Mouse (Mus musculus) left cerebral cortex, postnatal 14 days (tissue): ENCODE measurements around the gene Dnase1l2. TPM values are rescaled to one million over a fixed set of nuclear protein-coding genes. Genes with fewer than 3 reads are reported as not detected.
A peak's percentile ranks its signal among the peaks of the same experiment; 100 is the strongest.

Experiments used
- DNase-seq, 2 experiments: peaks; one replicate each; pipeline ENCODE4 v3.0.0; 2021 to 2022; ENCODE audit warnings: low spot score in 2 of 2, mixed read lengths in 1 of 2
- intact Hi-C: fragments of 180-260 bp; cut with DNase I; formaldehyde crosslinking; loops from one replicate; pipeline ENCODE4 v1.15.1; 2025
- total RNA-seq, 2 experiments: library from RNA; stranded (reverse); gene quantifications; 2 replicates each; pipeline ENCODE4 v1.2.3; 2021

Dnase1l2 gene
- total RNA-seq, 2 experiments from 2014 or later, result 4.8 to 6.5 TPM

DNA sequence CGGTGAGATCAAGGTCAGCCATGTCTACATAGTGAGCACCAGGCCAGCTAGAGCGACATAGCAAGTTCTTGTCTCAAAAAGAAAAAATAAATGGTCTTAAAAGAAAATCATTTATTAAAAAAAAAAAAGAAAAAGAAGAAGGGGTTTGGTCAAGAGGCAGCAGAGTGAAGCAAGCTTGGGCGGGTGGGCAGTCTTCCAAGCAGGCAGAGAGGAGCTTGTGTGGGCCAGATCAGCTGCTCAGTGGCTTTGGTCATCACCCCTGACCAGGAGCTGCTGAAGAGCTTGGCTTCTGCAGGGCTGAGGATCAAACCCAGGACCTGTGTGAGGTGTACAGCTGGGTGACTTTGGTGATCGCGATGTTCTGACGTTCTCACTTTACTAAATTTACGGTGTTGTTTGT is 48.4 kb downstream of the Dnase1l2 start:
- intact Hi-C loops, result no loop called here
- no peak for DNase-seq

GRCm38 (mm10) chr17:24393527-24393926 is 49.4 kb downstream of the Dnase1l2 start:
- intact Hi-C loops, result no loop called here
- DNase-seq, result no peak

- intact Hi-C loops, result no loop called here
- peak in 1 of 2 experiments; percentile 19 for DNase-seq
Observed at GRCm38 (mm10) chr17:24391149-24391548, 51.8 kb downstream of the Dnase1l2 start.

Other genes with a start within 250 kb of the Dnase1l2 start
- 10 to 100 TPM; 71.1 to 72.5 TPM for gene Tbc1d24, start 237.5 kb downstream of the Dnase1l2 start, total RNA-seq
- 10 to 100 TPM; 11.0 to 12.6 TPM for gene Ntn3, start 233.6 kb downstream of the Dnase1l2 start, total RNA-seq
- gene Tedc2, start 222.3 kb downstream of the Dnase1l2 start, total RNA-seq, result 10 to 100 TPM in 1 of 2 experiments, 1 to 10 TPM in 1; 8.7 to 10.1 TPM
- 1 to 10 TPM; 6.2 to 6.7 TPM for gene Ccnf, start 191.6 kb downstream of the Dnase1l2 start, total RNA-seq
- 1 to 10 TPM in 1 of 2 experiments, under 1 TPM in 1; 0.77 to 1.3 TPM for gene Abca17, start 92.0 kb downstream of the Dnase1l2 start, total RNA-seq
- gene Abca3, start 91.2 kb downstream of the Dnase1l2 start, total RNA-seq, result 100 to 1,000 TPM; 111 to 118 TPM
- gene Rnps1, start 28.5 kb downstream of the Dnase1l2 start, total RNA-seq, result 100 to 1,000 TPM; 141 to 145 TPM
- 10 to 100 TPM; 22.3 to 22.4 TPM for gene Eci1, start 16.5 kb downstream of the Dnase1l2 start, total RNA-seq
- gene E4f1, start 27.2 kb upstream of the Dnase1l2 start, total RNA-seq, result 10 to 100 TPM; 31.2 to 33.1 TPM
- 10 to 100 TPM; 70.6 to 74.9 TPM for gene Pgp, start 27.3 kb upstream of the Dnase1l2 start, total RNA-seq
- 1 to 10 TPM; 1.7 to 1.8 TPM for gene Bricd5, start 30.8 kb upstream of the Dnase1l2 start, total RNA-seq
- gene Mlst8, start 36.0 kb upstream of the Dnase1l2 start, total RNA-seq, result 10 to 100 TPM; 32.3 to 36.9 TPM
- 100 to 1,000 TPM; 134 to 145 TPM for gene Caskin1, start 45.5 kb upstream of the Dnase1l2 start, total RNA-seq
- gene Traf7, start 84.8 kb upstream of the Dnase1l2 start, total RNA-seq, result 10 to 100 TPM; 86.8 to 91.7 TPM
- 10 to 100 TPM; 36.2 to 40.4 TPM for gene Rab26, start 91.1 kb upstream of the Dnase1l2 start, total RNA-seq
- 10 to 100 TPM; 68.6 to 78.7 TPM for gene Pkd1, start 106.7 kb upstream of the Dnase1l2 start, total RNA-seq
- gene Tsc2, start 189.5 kb upstream of the Dnase1l2 start, total RNA-seq, result 100 to 1,000 TPM; 122 to 130 TPM
- gene Nthl1, start 189.6 kb upstream of the Dnase1l2 start, total RNA-seq, result 1 to 10 TPM; 4.4 to 5.0 TPM
- 10 to 100 TPM; 52.6 to 53.0 TPM for gene Slc9a3r2, start 207.2 kb upstream of the Dnase1l2 start, total RNA-seq
- 1 to 10 TPM in 1 of 2 experiments, under 1 TPM in 1; 0.95 to 1.4 TPM for gene Npw, start 215.4 kb upstream of the Dnase1l2 start, total RNA-seq
- 10 to 100 TPM; 37.9 to 39.3 TPM for gene Zfp598, start 226.6 kb upstream of the Dnase1l2 start, total RNA-seq
- 100 to 1,000 TPM; 228 to 245 TPM for gene Syngr3, start 246.8 kb upstream of the Dnase1l2 start, total RNA-seq